Mouse (Mus musculus) liver, postnatal 0 days (tissue): ENCODE measurements around the gene Appbp2.

Source experiments
- CTCF ChIP-seq: sonication (generic); IDR thresholded peaks from 2 replicates; pipeline ENCODE4 v1.5.1; 2016; ENCODE audit warnings: antibody characterized with exemption, low read depth
- EP300 ChIP-seq: IDR thresholded peaks from 2 replicates; pipeline ENCODE4 v1.6.1; 2016; ENCODE audit warnings: antibody characterized with exemption, low read depth, mild to moderate bottlenecking

- TF ChIP-seq EP300 (no peak), CTCF (no peak)
These were observed 13.2 kb upstream of the Appbp2 start for GRCm38 (mm10) chr11:85248151-85248550.
